Mouse (Mus musculus) liver, adult 2 months (tissue): ENCODE results near the gene Enthd1.

Source experiments
- CTCF ChIP-seq: fragments of 200-500 bp; IDR thresholded peaks from 2 replicates; pipeline ENCODE4 v1.5.1; 2011; ENCODE audit warnings: low read depth, low read length, control low read depth
- POLR2A ChIP-seq: fragments of 200-500 bp; IDR thresholded peaks from 2 replicates; pipeline ENCODE4 v1.6.1; 2011; ENCODE audit warnings: low read length, control low read depth; ENCODE audit not compliant: insufficient read depth; ENCODE audit errors: extremely low read depth

GRCm38 (mm10) chr15:80579121-80579520, 14.2 kb upstream of the Enthd1 start:
- TF ChIP-seq CTCF (no peak), POLR2A (no peak)
